Mouse (Mus musculus) stomach, postnatal 0 days (tissue): ENCODE results near the gene Phc3.

Experiments
- CTCF ChIP-seq: IDR thresholded peaks from 2 replicates; pipeline ENCODE4 v1.5.1; 2016; ENCODE audit warnings: antibody characterized with exemption, low read depth, mild to moderate bottlenecking, moderate library complexity
- EP300 ChIP-seq: optimal IDR thresholded peaks from 2 replicates; pipeline ENCODE3; 2016; ENCODE audit warnings: antibody characterized with exemption

GRCm38 (mm10) chr3:30899407-30899806, 69.8 kb downstream of the Phc3 start:
- TF ChIP-seq CTCF (no peak), EP300 (no peak)
